24 mouse cellular contexts compared by ENCODE assay signal in the genomic region with DNA sequence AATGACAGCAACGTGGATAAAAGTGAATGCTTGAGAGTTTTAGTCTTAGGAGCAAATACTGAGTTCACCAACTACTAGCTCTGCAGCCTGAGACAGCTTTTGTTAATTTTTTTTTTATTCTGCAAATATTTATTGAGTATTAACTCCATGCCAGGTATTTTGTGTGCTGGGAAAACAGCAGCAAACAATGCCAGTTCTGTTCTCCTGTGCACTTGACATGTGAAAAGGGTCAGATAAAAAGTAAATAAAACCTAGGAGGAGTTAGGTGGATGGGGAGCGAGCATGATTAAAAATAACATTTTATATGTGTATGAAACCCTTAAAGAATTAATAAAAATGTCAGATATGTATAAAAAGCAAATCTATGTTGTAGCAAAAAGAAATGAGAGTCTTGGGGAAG.
DNase-seq lines count a peak whose midpoint lies in the region; ATAC-seq and TF ChIP-seq lines count a peak whose summit lies in the region.
"Had no signal": no experiment of that assay in that cellular context is flagged by ENCODE, and none has a peak within 500 bp of the region (broad histone marks: within the 10 kb centered on the region; RNA-seq: fewer than 3 reads in every experiment).

No protein-coding gene starts in this region.

- no peaks in the 10 kb centered on the region for H3K27me3 ChIP-seq in intestine, embryonic 14.5 days (replicated peaks; ENCODE audit: control insufficient read depth, insufficient read depth, low read length)
- H3K27me3 ChIP-seq in intestine, postnatal 0 days (replicated peaks; ENCODE audit: control insufficient read depth, insufficient read depth, low read length): no peaks in the 10 kb centered on the region
- H3K27me3 ChIP-seq in lung, embryonic 14.5 days (ENCODE audit: insufficient read depth, low read length): no peaks in the 10 kb centered on the region
- no peaks in the 10 kb centered on the region for H3K27me3 ChIP-seq in lung, embryonic 16.5 days (ENCODE audit: control insufficient read depth, insufficient read depth, low read depth, low read length)
- H3K27me3 ChIP-seq in stomach, postnatal 0 days (ENCODE audit: control insufficient read depth, insufficient read depth, low read length): no peaks in the 10 kb centered on the region
- H3K27me3 ChIP-seq: CH12.LX; embryonic facial prominence, embryonic 12.5 days; forebrain, embryonic 13.5 days; Patski had no signal

- H3K4me2 ChIP-seq in intestine, embryonic 14.5 days (ENCODE audit: low read length): no peak overlapping the region
- no peak overlapping the region for H3K4me2 ChIP-seq in intestine, postnatal 0 days (replicated peaks; ENCODE audit: low read depth)
- H3K4me2 ChIP-seq in lung, embryonic 14.5 days: no peak overlapping the region
- H3K4me2 ChIP-seq in lung, embryonic 16.5 days (ENCODE audit: low read depth, low read length): no peak overlapping the region
- no peak overlapping the region for H3K4me2 ChIP-seq in stomach, postnatal 0 days (replicated peaks; ENCODE audit: low read depth)
- H3K4me2 ChIP-seq: embryonic facial prominence, embryonic 12.5 days; forebrain, embryonic 13.5 days had no signal

- no peak overlapping the region for H3K4me3 ChIP-seq in intestine, embryonic 14.5 days (ENCODE audit: low read depth, low read length)
- no peak overlapping the region for H3K4me3 ChIP-seq in intestine, postnatal 0 days (ENCODE audit: low read depth, low read length)
- no peak overlapping the region for H3K4me3 ChIP-seq in lung, embryonic 14.5 days (ENCODE audit: low read depth, low read length)
- H3K4me3 ChIP-seq in lung, embryonic 16.5 days (ENCODE audit: low read length): no peak overlapping the region
- no peak overlapping the region for H3K4me3 ChIP-seq in stomach, postnatal 0 days (ENCODE audit: low read depth, low read length)
- H3K4me3 ChIP-seq: embryonic facial prominence, embryonic 10.5 days; embryonic facial prominence, embryonic 12.5 days; forebrain, embryonic 13.5 days had no signal

- WGBS in intestine, embryonic 14.5 days: 62% methylated on average over 2 of the region's 2 CpGs
- WGBS in intestine, postnatal 0 days: 55% methylated on average over 2 of the region's 2 CpGs
- WGBS in lung, embryonic 14.5 days: 50% methylated on average over 2 of the region's 2 CpGs
- WGBS in lung, embryonic 16.5 days: 53% methylated on average over 2 of the region's 2 CpGs
- WGBS in stomach, postnatal 0 days: 45% methylated on average over 2 of the region's 2 CpGs

- no peak for TF ChIP-seq CTCF in intestine, postnatal 0 days (IDR thresholded peaks at IDR 0.05; ENCODE audit: low read depth)
- TF ChIP-seq CTCF in lung, embryonic 14.5 days (IDR thresholded peaks at IDR 0.05; ENCODE audit: low read depth): no peak
- no peak for TF ChIP-seq CTCF in stomach, postnatal 0 days (IDR thresholded peaks at IDR 0.05; ENCODE audit: low read depth)

- H3K36me3 ChIP-seq in intestine, embryonic 14.5 days (ENCODE audit: control insufficient read depth, insufficient read depth, low read length): no peaks in the 10 kb centered on the region
- H3K36me3 ChIP-seq in intestine, postnatal 0 days (ENCODE audit: control insufficient read depth, insufficient read depth): no peaks in the 10 kb centered on the region
- no peaks in the 10 kb centered on the region for H3K36me3 ChIP-seq in lung, embryonic 14.5 days (ENCODE audit: insufficient read depth)
- no peaks in the 10 kb centered on the region for H3K36me3 ChIP-seq in lung, embryonic 16.5 days (ENCODE audit: control insufficient read depth, insufficient read depth, low read length)
- no peaks in the 10 kb centered on the region for H3K36me3 ChIP-seq in stomach, postnatal 0 days (ENCODE audit: control insufficient read depth, insufficient read depth, low read length)
- H3K36me3 ChIP-seq: embryonic facial prominence, embryonic 10.5 days; embryonic facial prominence, embryonic 12.5 days; G1E had no signal

- no peak overlapping the region for H3K9ac ChIP-seq in intestine, embryonic 14.5 days (ENCODE audit: low read length)
- no peak overlapping the region for H3K9ac ChIP-seq in intestine, postnatal 0 days (ENCODE audit: low read depth, low read length)
- H3K9ac ChIP-seq in lung, embryonic 14.5 days: no peak overlapping the region
- no peak overlapping the region for H3K9ac ChIP-seq in lung, embryonic 16.5 days (ENCODE audit: low read length)
- no peak overlapping the region for H3K9ac ChIP-seq in stomach, postnatal 0 days (ENCODE audit: low read length)
- H3K9ac ChIP-seq: embryonic facial prominence, embryonic 12.5 days; forebrain, embryonic 13.5 days had no signal

- TF ChIP-seq EP300 in stomach, postnatal 0 days (optimal IDR thresholded peaks at IDR 0.05): no peak

- no peaks in the 10 kb centered on the region for H3K4me1 ChIP-seq in intestine, embryonic 14.5 days (replicated peaks; ENCODE audit: control insufficient read depth, insufficient read depth, low read length)
- no peaks in the 10 kb centered on the region for H3K4me1 ChIP-seq in intestine, postnatal 0 days (replicated peaks; ENCODE audit: control insufficient read depth, insufficient read depth, low read length)
- no peaks in the 10 kb centered on the region for H3K4me1 ChIP-seq in lung, embryonic 14.5 days (ENCODE audit: insufficient read depth)
- H3K4me1 ChIP-seq in lung, embryonic 16.5 days (replicated peaks; ENCODE audit: control insufficient read depth, insufficient read depth, low read length): no peaks in the 10 kb centered on the region
- H3K4me1 ChIP-seq in stomach, postnatal 0 days (replicated peaks; ENCODE audit: control insufficient read depth, insufficient read depth): no peaks in the 10 kb centered on the region
- H3K4me1 ChIP-seq: embryonic facial prominence, embryonic 10.5 days; embryonic facial prominence, embryonic 12.5 days; forebrain, embryonic 13.5 days had no signal

- 0 out of 2 replicates have a peak, but pooled peaks cover 4% of the 10 kb centered on the region for H3K9me3 ChIP-seq in intestine, embryonic 14.5 days (ENCODE audit: control insufficient read depth, low read length)
- no peaks in the 10 kb centered on the region for H3K9me3 ChIP-seq in intestine, postnatal 0 days (ENCODE audit: control insufficient read depth)
- H3K9me3 ChIP-seq in lung, embryonic 14.5 days (ENCODE audit: low read depth, low read length): no peaks in the 10 kb centered on the region
- peaks cover 4% of the 10 kb centered on the region; the same call in 1 of the 2 replicates for H3K9me3 ChIP-seq in lung, embryonic 16.5 days (ENCODE audit: control insufficient read depth, low read length)
- no peaks in the 10 kb centered on the region for H3K9me3 ChIP-seq in stomach, postnatal 0 days (ENCODE audit: control insufficient read depth, low read length)
- H3K9me3 ChIP-seq: embryonic facial prominence, embryonic 10.5 days; embryonic facial prominence, embryonic 12.5 days; forebrain, embryonic 13.5 days; G1E had no signal

- no peak for ATAC-seq in intestine, embryonic 14.5 days (replicated peaks; ENCODE audit: low FRiP score, low TSS enrichment, low read depth)
- no peak for ATAC-seq in intestine, postnatal 0 days
- ATAC-seq in lung, embryonic 14.5 days (ENCODE audit: insufficient read depth): no peak
- no peak for ATAC-seq in lung, embryonic 16.5 days (ENCODE audit: low read depth)
- ATAC-seq in stomach, postnatal 0 days (ENCODE audit: low FRiP score, low TSS enrichment): peak; percentile 61; the same call in 1 of the 2 replicates
- ATAC-seq: activated CD4-positive, CD25-positive, alpha-beta regulatory T cell, adult 4 months; CD4-positive, CD25-positive, alpha-beta regulatory T cell, adult 4 months; forebrain, embryonic 13.5 days; Patski had no signal

- no peak overlapping the region for H3K27ac ChIP-seq in intestine, embryonic 14.5 days (ENCODE audit: low read depth)
- no peak overlapping the region for H3K27ac ChIP-seq in intestine, postnatal 0 days (ENCODE audit: low read depth, low read length)
- H3K27ac ChIP-seq in lung, embryonic 14.5 days (ENCODE audit: low read depth): no peak overlapping the region
- H3K27ac ChIP-seq in lung, embryonic 16.5 days (ENCODE audit: low read length): 0 out of 2 replicates have a peak overlapping the region, but pooled peaks have one; percentile 1
- H3K27ac ChIP-seq in stomach, postnatal 0 days (replicated peaks): no peak overlapping the region
- H3K27ac ChIP-seq: embryonic facial prominence, embryonic 10.5 days; embryonic facial prominence, embryonic 12.5 days; forebrain, embryonic 13.5 days had no signal

- DNase-seq in intestine, embryonic 14.5 days (ENCODE audit: low spot score): peak; percentile 38
- peak; percentile 38 for DNase-seq in lung, embryonic 14.5 days
- no peak for DNase-seq in lung, postnatal 10 days
- no peak for DNase-seq in lung, postnatal 25 days (ENCODE audit: low spot score)
- DNase-seq in stomach, postnatal 0 days (ENCODE audit: low spot score): no peak
- DNase-seq: adrenal gland, adult 8-10 months; adrenal gland, postnatal 14 days; adrenal gland, postnatal 36 days; B cell, adult 2 months; cerebellum, adult 11-12 months; cerebellum, adult 2 months; cerebellum, adult 9-10 months; cerebellum, postnatal 10 days; cerebellum, postnatal 25 days had no signal

Comparison
In these comparisons a context has a peak if more than half of its experiments do, and no peak if none do; other contexts are left out.
1. DNase-seq: peak in intestine, embryonic 14.5 days (single experiment) and lung, embryonic 14.5 days (single experiment); none in lung, postnatal 10 days (single experiment), lung, postnatal 25 days (single experiment) and stomach, postnatal 0 days (single experiment).